Mouse (Mus musculus) stomach, embryonic 14.5 days (tissue): ENCODE results near the gene Bmpr1b. TPM values are rescaled to one million over a fixed set of nuclear protein-coding genes. Genes with fewer than 3 reads are reported as not detected.
A peak's percentile ranks its signal among the peaks of the same experiment; 100 is the strongest.

Experiments
- ATAC-seq: fragments of 200-750 bp; cut with Nextera tagmentation; 2 replicates; pipeline ENCODE4 v1.8.0; 2017; ENCODE audit warnings: low read depth, moderate TSS enrichment; ENCODE audit not compliant: insufficient number of reproducible peaks, insufficient read depth, low FRiP score
- H3K27ac ChIP-seq: fragments of 300-500 bp; sonication (generic); 2 replicates; pipeline ENCODE4 v1.5.1; 2014; ENCODE audit warnings: mild to moderate bottlenecking, low read length, moderate library complexity, mixed read lengths
- H3K27me3 ChIP-seq: fragments of 300-500 bp; sonication (generic); 2 replicates; pipeline ENCODE4 v1.6.1; 2014; ENCODE audit warnings: low read length, control low read depth, mixed read lengths; ENCODE audit not compliant: control insufficient read depth, insufficient read depth
- H3K36me3 ChIP-seq: fragments of 300-500 bp; sonication (generic); 2 replicates; pipeline ENCODE4 v1.6.1; 2014; ENCODE audit warnings: mild to moderate bottlenecking, control low read depth, low read length, moderate library complexity, mixed read lengths; ENCODE audit not compliant: control insufficient read depth, insufficient read depth
- H3K4me1 ChIP-seq: fragments of 300-500 bp; sonication (generic); 2 replicates; pipeline ENCODE4 v1.6.1; 2014; ENCODE audit warnings: low read length, control low read depth, mixed read lengths; ENCODE audit not compliant: control insufficient read depth, insufficient read depth
- H3K4me2 ChIP-seq: fragments of 300-500 bp; sonication (generic); replicated peaks from 2 replicates; pipeline ENCODE4 v1.6.1; 2014; ENCODE audit warnings: low read depth, low read length, control low read depth
- H3K4me3 ChIP-seq: fragments of 300-500 bp; sonication (generic); 2 replicates; pipeline ENCODE4 v1.5.1; 2014; ENCODE audit warnings: low read depth, low read length, control low read depth
- H3K9ac ChIP-seq: fragments of 300-500 bp; sonication (generic); replicated peaks from 2 replicates; pipeline ENCODE4 v1.6.1; 2014; ENCODE audit warnings: low read depth, mild to moderate bottlenecking, control low read depth, low read length, moderate library complexity, mixed read lengths
- H3K9me3 ChIP-seq: fragments of 300-500 bp; sonication (generic); 2 replicates; pipeline ENCODE4 v1.6.1; 2016; ENCODE audit warnings: low read depth, low read length, control low read depth; ENCODE audit not compliant: control insufficient read depth
- WGBS: fragments of 180-500 bp; shearing (Covaris S2); extraction: QIAGEN DNeasy Blood & Tissue Kit; methylation state at CpG from one replicate; pipeline ENCODE4 v1.1.7; 2014; 5-methylcytosine and 5-hydroxymethylcytosine counted together
- polyA plus RNA-seq: library from polyadenylated mRNA; unstranded; fragments of >200 nt; fragmentation: Nextera tagmentation; extraction: Ambion mirVana; gene quantifications from 2 replicates; pipeline ENCODE4 v1.2.1, GENCODE M21; 2014

Gene Bmpr1b
- polyA plus RNA-seq, 1 experiment from 2014 or later, result 12.7 TPM

DNA sequence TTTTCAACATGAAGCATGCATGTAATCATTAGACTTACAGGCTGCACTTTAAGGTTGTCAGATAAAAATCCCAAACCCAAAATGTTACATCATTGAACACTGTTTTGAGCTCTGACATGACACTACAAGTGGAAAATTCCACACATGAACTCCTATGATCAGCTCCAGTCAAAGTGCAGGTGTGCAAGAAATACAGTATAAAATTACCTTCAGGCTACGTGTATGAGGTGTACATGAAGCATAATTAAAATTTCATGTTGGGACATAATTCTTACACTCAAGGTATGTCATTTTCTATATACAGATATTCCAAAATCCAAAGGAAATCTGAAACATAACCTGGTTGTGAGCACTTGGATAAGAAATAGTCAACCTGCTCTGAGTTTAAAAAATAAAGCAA is 220.7 kb downstream of the Bmpr1b start:
- no peak overlapping the region for H3K4me3 ChIP-seq
- H3K36me3 ChIP-seq, result no peaks in the 10 kb centered on the region
- H3K4me1 ChIP-seq, result no peaks in the 10 kb centered on the region
- no peak overlapping the region for H3K9ac ChIP-seq
- no peak overlapping the region for H3K27ac ChIP-seq
- H3K4me2 ChIP-seq, result no peak overlapping the region
- no peak for ATAC-seq
- no peaks in the 10 kb centered on the region for H3K9me3 ChIP-seq
- WGBS, result 83% methylated on average over 1 of the region's 1 CpGs
- H3K27me3 ChIP-seq, result no peaks in the 10 kb centered on the region

DNA sequence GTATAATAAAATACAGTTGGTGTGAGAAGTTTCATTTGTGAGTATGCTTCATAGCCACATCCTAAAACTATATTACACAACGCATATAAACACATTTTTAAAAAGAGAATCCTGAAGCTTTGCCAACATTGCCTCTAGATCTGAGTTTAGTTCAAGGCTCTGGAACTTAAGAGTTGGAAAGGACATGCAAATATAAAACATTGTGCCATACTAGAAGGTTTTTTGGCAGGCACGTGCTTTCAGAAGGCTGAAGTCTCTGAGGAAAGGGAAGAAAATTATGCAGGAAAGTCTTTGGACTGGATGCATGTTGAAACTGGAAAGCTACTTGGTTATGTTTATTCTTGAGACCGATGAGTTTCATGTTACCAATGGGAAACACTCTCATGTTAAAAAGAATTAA is 221.1 kb downstream of the Bmpr1b start:
- ATAC-seq, result no peak
- Histone ChIP-seq H3K4me1 (no peaks in the 10 kb centered on the region), H3K9ac (no peak overlapping the region), H3K9me3 (no peaks in the 10 kb centered on the region), H3K27ac (no peak overlapping the region), H3K27me3 (no peaks in the 10 kb centered on the region), H3K36me3 (no peaks in the 10 kb centered on the region), H3K4me2 (no peak overlapping the region), H3K4me3 (no peak overlapping the region)
- WGBS, result 58% methylated on average over 3 of the region's 3 CpGs

DNA sequence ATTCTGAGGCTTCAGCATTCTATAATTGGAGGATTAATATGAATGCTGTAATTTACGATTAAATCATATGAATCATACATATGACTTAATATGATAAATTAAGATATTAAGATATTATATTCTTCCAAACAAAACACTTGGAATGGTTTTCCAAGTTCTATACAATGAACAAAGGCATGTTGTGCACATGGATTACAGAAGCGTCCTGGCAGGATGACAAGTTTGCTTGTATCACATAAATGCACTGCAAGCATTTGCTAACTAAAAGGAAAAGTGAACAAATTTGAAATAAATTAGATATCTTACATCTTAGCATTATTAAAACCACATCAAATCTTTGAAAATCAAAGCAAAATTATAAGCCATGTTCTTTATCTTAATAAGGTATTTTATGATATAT is 222.4 kb downstream of the Bmpr1b start:
- no peak overlapping the region for H3K27ac ChIP-seq
- no peaks in the 10 kb centered on the region for H3K36me3 ChIP-seq
- ATAC-seq, result no peak
- 86% methylated on average over 2 of the region's 2 CpGs for WGBS
- no peaks in the 10 kb centered on the region for H3K27me3 ChIP-seq
- H3K9ac ChIP-seq, result no peak overlapping the region
- H3K4me3 ChIP-seq, result no peak overlapping the region
- H3K9me3 ChIP-seq, result no peaks in the 10 kb centered on the region
- H3K4me1 ChIP-seq, result no peaks in the 10 kb centered on the region
- H3K4me2 ChIP-seq, result no peak overlapping the region

DNA sequence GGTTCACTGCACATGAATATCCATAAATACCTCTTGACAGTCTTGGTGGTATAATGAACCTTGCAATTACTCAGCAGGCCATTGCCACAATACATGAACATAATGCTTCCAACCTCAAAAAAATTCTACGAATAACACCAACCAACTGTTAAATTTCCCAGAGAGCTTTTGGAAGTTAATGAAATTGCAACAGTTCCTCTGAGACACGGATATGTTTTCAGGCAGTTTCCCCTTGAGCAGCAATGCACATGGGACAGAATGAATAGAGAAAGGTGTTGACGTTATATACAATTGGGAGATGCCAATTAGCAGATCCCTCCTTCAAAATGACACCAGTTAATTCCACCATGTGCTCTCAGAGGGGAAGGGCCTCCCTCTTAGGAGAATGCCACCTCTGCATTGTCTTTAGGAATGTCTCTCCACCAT is 225.9 kb downstream of the Bmpr1b start:
- no peaks in the 10 kb centered on the region for H3K27me3 ChIP-seq
- no peaks in the 10 kb centered on the region for H3K9me3 ChIP-seq
- no peak overlapping the region for H3K4me3 ChIP-seq
- 81% methylated on average over 3 of the region's 3 CpGs for WGBS
- no peaks in the 10 kb centered on the region for H3K36me3 ChIP-seq
- H3K27ac ChIP-seq, result no peak overlapping the region
- no peak for ATAC-seq
- no peak overlapping the region for H3K4me2 ChIP-seq
- no peaks in the 10 kb centered on the region for H3K4me1 ChIP-seq
- H3K9ac ChIP-seq, result no peak overlapping the region

DNA sequence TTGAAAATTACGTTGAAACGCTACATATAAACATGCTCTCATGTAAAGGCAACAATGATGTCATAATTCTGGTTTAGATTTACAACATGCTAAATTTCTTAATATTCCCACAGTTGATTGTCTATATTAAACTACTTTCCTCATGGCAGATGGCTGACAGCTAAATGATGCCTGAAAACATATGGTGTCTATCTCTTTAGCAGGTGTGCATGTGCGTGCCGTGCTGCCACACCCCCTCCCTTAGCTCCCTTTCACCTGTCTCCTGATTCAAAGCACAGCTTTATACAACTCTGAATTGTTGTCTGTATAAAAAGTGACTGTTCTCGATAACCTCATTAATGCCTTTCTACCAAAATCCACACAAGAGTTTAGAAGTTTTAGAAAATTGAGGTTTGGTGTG is 229.0 kb downstream of the Bmpr1b start:
- H3K4me2 ChIP-seq, result no peak overlapping the region
- ATAC-seq, result no peak
- peaks cover 6% of the 10 kb centered on the region; the same call in 1 of the 2 replicates for H3K4me1 ChIP-seq
- H3K27me3 ChIP-seq, result no peaks in the 10 kb centered on the region
- H3K4me3 ChIP-seq, result no peak overlapping the region
- no peak overlapping the region for H3K9ac ChIP-seq
- H3K36me3 ChIP-seq, result no peaks in the 10 kb centered on the region
- H3K9me3 ChIP-seq, result no peaks in the 10 kb centered on the region
- WGBS, result 79% methylated on average over 5 of the region's 5 CpGs
- no peak overlapping the region for H3K27ac ChIP-seq

DNA sequence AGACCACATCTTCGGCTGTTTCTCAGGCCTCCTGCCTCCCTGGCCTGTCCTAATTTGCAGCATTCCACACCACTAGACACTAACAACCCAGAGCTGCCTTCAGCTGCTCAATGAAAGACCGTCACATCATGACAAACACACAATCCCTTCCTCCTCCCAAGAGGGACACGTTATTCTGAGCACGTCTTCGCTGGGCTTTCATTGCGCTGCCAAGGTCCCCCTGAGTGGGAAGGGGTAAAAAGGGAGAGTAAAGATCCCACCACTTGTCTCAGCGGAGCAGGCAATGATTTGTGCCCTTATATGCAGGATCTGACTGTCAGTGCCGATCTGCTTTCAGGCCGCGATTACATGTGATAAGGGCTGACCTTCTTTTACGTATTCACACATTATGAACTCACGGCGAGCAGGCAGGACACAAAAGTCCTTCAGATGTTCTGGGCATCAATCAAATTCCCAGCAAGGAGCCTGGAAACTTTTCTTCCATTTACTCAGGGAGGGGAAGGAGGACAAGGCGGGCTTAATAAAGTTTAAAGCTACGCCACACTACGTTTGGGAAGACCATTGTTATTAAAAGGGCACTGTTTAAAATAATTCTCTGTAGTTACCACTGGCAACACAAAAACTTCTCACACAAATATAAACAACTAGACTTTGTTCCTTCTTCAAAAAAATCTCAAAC is 232.5 kb downstream of the Bmpr1b start:
- Histone ChIP-seq H3K9me3 (no peaks in the 10 kb centered on the region), H3K36me3 (no peaks in the 10 kb centered on the region), H3K4me3 (no peak overlapping the region), H3K9ac (no peak overlapping the region), H3K27ac (no peak overlapping the region), H3K4me2 (0 out of 2 replicates have a peak overlapping the region, but pooled peaks have one; percentile 14), H3K27me3 (no peaks in the 10 kb centered on the region), H3K4me1 (peaks cover 9% of the 10 kb centered on the region; the same call in 1 of the 2 replicates)
- no peak for ATAC-seq
- 23% methylated on average over 16 of the region's 16 CpGs for WGBS

DNA sequence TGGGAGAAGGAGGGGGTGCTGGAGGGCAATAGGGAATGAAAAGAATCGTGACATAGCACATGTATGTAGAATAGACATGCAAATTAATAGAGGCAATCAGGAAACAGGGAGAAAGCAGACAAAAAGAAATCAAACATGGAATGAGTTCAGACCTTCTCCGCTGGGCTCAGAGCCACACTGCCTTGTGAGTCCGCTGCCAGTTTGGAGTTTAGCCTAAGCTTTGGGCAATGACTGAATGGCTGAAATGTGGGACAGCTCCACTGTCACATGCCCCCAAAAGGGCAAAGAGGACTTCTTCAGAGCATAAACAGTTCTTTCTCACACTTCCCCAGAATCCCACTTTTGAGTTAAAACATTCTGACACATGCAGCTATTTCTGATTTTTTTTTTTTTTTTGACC is 236.3 kb downstream of the Bmpr1b start:
- no peak overlapping the region for H3K4me3 ChIP-seq
- no peak for ATAC-seq
- no peak overlapping the region for H3K27ac ChIP-seq
- H3K4me2 ChIP-seq, result no peak overlapping the region
- no peaks in the 10 kb centered on the region for H3K36me3 ChIP-seq
- no peaks in the 10 kb centered on the region for H3K27me3 ChIP-seq
- 82% methylated on average over 3 of the region's 3 CpGs for WGBS
- peaks cover 15% of the 10 kb centered on the region for H3K4me1 ChIP-seq
- no peak overlapping the region for H3K9ac ChIP-seq
- no peaks in the 10 kb centered on the region for H3K9me3 ChIP-seq

DNA sequence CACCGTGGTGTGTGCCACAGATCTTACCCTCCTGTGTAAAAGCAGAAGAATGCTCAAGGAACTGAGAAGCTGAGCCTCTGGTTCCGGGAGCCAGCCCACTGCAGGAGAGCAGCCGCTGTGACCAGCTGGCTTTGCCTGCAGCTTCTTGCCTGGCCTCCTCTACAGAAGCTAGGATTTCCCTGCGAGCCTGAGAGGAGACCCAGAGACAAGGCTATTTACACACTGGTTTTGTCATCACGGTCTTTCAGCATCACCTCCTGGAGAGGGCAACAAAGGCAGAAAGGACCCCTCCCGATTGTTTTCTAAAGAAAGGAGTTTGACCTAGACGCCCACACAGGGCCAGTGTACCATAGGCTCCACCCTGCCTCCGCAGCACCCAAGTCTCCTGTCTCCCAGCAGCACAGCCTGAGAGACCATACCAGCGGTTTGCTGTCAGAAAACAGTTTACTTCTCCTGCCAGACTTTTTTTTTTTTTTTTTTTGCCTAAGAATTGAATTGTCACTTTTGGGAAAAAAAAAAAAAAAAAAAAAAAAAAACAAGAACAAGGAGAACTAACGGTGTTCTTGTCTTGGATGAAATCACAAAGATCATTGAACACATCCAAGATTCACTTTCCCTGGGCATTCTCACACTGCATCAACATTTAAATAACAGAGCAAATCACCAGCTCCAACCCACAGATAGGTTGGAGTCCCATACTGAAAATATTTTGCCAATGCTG is 237.7 kb downstream of the Bmpr1b start:
- Histone ChIP-seq H3K27ac (no peak overlapping the region), H3K4me3 (no peak overlapping the region), H3K4me1 (peaks cover 17% of the 10 kb centered on the region), H3K4me2 (peak overlapping the region; percentile 40), H3K9ac (no peak overlapping the region), H3K9me3 (no peaks in the 10 kb centered on the region), H3K36me3 (no peaks in the 10 kb centered on the region), H3K27me3 (no peaks in the 10 kb centered on the region)
- 8% methylated on average over 10 of the region's 10 CpGs for WGBS
- peak; percentile 61; the same call in 1 of the 2 replicates for ATAC-seq
